Mouse (Mus musculus): ENCODE results near the gene Trpv2.
A peak's percentile ranks its signal among the peaks of the same experiment; 100 is the strongest.

GRCm38 (mm10) chr11:62613657-62614365 is 39.5 kb downstream of the Trpv2 start:
- TF ChIP-seq POLR2A (IDR thresholded peaks at IDR 0.05; ENCODE audit: insufficient read depth, low read length) (no peak), CTCF (IDR thresholded peaks at IDR 0.05; ENCODE audit: low read depth, low read length) (peak; percentile 99), EP300 (IDR thresholded peaks at IDR 0.05; ENCODE audit: insufficient read depth, low read depth, low read length) (peak; percentile 64; the same call in 1 of the 2 replicates)
